Mouse (Mus musculus) megakaryocyte-erythroid progenitor cell, adult 5 weeks (primary cell): Measurements from ENCODE around the gene Gm45015. TPM values are rescaled to one million over a fixed set of nuclear protein-coding genes. Genes with fewer than 3 reads are reported as not detected.

Source experiments
- polyA plus RNA-seq: library from polyadenylated mRNA; stranded (reverse); fragments of >175 nt; gene quantifications from 2 replicates; pipeline ENCODE4 v1.2.3, GENCODE M21; 2012

The Gm45015 gene
- polyA plus RNA-seq = not detected in 2 replicates

DNA sequence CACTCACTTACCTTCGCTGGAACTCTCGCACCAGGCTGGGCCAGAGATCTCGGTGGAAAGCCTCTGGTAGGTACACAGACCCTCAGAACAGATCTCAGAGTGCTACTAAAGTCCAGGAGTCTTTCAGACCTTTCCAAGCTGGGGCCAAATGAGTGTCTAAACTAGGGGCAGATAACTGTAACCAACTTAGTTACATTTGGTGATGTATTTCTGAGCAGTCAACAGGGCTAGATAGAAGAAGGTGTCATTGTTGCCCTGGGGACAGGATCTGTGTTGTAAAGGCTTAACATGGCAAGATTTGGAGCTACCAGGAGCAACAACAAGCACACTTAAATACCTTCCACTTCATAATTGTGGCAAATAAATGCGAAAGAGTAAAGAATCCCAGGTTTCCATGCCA, at the start of gene Gm45015:
TSS of gene Gm45015 (minus strand) at position 101 of the 400 bp plus-strand sequence.

GRCm38 (mm10) chrX:73342483-73342895, 5.8 kb upstream of the Gm45015 start, which contains the start of gene Zfp275:
Zfp275 (plus strand) TSS chrX:73342621.

GRCm38 (mm10) chrX:73292876-73293275, 43.8 kb downstream of the Gm45015 start, which contains the start of the genes Xlr5a and Xlr5c:
Xlr5a (minus strand) TSS chrX:73292976.
Xlr5c (minus strand) TSS chrX:73292976.

Other genes with a start within 250 kb of the Gm45015 start
- gene Xlr3a, start 239.7 kb downstream of the Gm45015 start, polyA plus RNA-seq = 0.03 and 0.31 TPM in 2 replicates
- gene Gm14685, start 219.8 kb downstream of the Gm45015 start, polyA plus RNA-seq = 0.03 and 0.30 TPM in 2 replicates
- not detected in 2 replicates for gene Xlr5b, start 188.0 kb downstream of the Gm45015 start, polyA plus RNA-seq
- not detected in 2 replicates for gene DXBay18, start 187.4 kb downstream of the Gm45015 start, polyA plus RNA-seq
- not detected in 2 replicates for gene Spin2d, start 159.9 kb downstream of the Gm45015 start, polyA plus RNA-seq
- gene Xlr3b, start 144.6 kb downstream of the Gm45015 start, polyA plus RNA-seq = 0.12 and 0.24 TPM in 2 replicates
- gene Xlr4b, start 122.5 kb downstream of the Gm45015 start, polyA plus RNA-seq = 1.2 and 1.3 TPM in 2 replicates
- gene F8a, start 108.5 kb downstream of the Gm45015 start, polyA plus RNA-seq = 20.1 and 21.8 TPM in 2 replicates
- 0.97 and 1.8 TPM in 2 replicates for gene Xlr4c, start 93.7 kb downstream of the Gm45015 start, polyA plus RNA-seq
- 0.04 TPM in 1 of 2 replicates, not detected in the other for gene Xlr3c, start 71.5 kb downstream of the Gm45015 start, polyA plus RNA-seq
- not detected in 2 replicates for gene Xlr5a, start 43.9 kb downstream of the Gm45015 start, polyA plus RNA-seq
- not detected in 2 replicates for gene Xlr5c, start 43.9 kb downstream of the Gm45015 start, polyA plus RNA-seq
- 2.0 and 3.3 TPM in 2 replicates for gene Zfp275, start 5.8 kb upstream of the Gm45015 start, polyA plus RNA-seq
- 0.06 TPM in 1 of 2 replicates, not detected in the other for gene Gm18336, start 61.9 kb upstream of the Gm45015 start, polyA plus RNA-seq
- 0.02 TPM in 1 of 2 replicates, not detected in the other for gene Zfp92, start 74.3 kb upstream of the Gm45015 start, polyA plus RNA-seq
- gene Trex2, start 98.5 kb upstream of the Gm45015 start, polyA plus RNA-seq = not detected in 2 replicates
- 4.3 and 6.6 TPM in 2 replicates for gene Haus7, start 122.2 kb upstream of the Gm45015 start, polyA plus RNA-seq
- gene Bgn, start 146.8 kb upstream of the Gm45015 start, polyA plus RNA-seq = 0.44 and 0.81 TPM in 2 replicates
- not detected in 2 replicates for gene Atp2b3, start 166.2 kb upstream of the Gm45015 start, polyA plus RNA-seq